Mouse (Mus musculus): ENCODE measurements around the gene Pitpnc1. TPM values are rescaled to one million over a fixed set of nuclear protein-coding genes. Genes with fewer than 3 reads are reported as not detected.

Pitpnc1 gene
- polyA plus RNA-seq, 1 experiment from 2014 or later, result 16.0 TPM

GRCm38 (mm10) chr11:107400826-107401225 is 69.7 kb downstream of the Pitpnc1 start:
- Histone ChIP-seq H3K4me3 (ENCODE audit: control insufficient read depth in 1 of 2, insufficient read depth in 1 of 2, low read depth in 1 of 2, low read length in 2 of 2) (no peak overlapping the region), H3K27me3 (ENCODE audit: control insufficient read depth, insufficient read depth, low read length) (no peaks in the 10 kb centered on the region), H3K27ac (replicated peaks in 1 of 2; ENCODE audit: control insufficient read depth in 1 of 2, insufficient read depth in 1 of 2, low read depth in 2 of 2, low read length in 2 of 2) (no peak overlapping the region), H3K36me3 (ENCODE audit: control insufficient read depth, insufficient read depth, low read length) (no peaks in the 10 kb centered on the region), H3K4me1 (ENCODE audit: control insufficient read depth in 2 of 2, insufficient read depth in 2 of 2, low read length in 2 of 2) (peaks cover 7 to 12% of the 10 kb centered on the region in 2 experiments), H3K9ac (ENCODE audit: low read length) (no peak overlapping the region), H3K9me3 (ENCODE audit: control insufficient read depth, low read length) (no peaks in the 10 kb centered on the region), H3K4me2 (ENCODE audit: low read length) (no peak overlapping the region)
- 70% methylated on average over 7 of the region's 7 CpGs for WGBS
- ATAC-seq (ENCODE audit: insufficient number of reproducible peaks, insufficient read depth, low FRiP score, low read depth), result no peak

DNA sequence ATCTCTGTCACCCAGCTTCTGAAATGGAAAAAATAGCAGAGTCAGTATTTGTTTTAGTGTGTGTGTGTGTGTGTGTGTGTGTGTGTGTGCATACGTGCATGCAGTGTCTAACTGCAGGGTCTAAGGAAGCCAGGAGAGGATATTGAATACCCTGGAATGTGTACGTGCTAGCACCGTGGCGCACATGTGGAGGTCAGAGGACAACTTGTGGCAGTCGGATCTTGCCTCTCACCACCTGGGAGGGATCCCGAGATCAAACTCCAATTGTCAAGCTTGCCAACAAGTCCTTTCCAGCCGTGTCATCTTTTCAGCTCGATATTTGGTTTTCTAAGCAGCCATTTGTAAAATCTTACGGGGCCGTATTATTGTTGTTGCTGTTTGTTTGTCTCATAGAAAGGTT is 70.5 kb downstream of the Pitpnc1 start:
- Histone ChIP-seq H3K27ac (replicated peaks in 1 of 2; ENCODE audit: control insufficient read depth in 1 of 2, insufficient read depth in 1 of 2, low read depth in 2 of 2, low read length in 2 of 2) (no peak overlapping the region), H3K4me2 (ENCODE audit: low read length) (no peak overlapping the region), H3K27me3 (ENCODE audit: control insufficient read depth, insufficient read depth, low read length) (no peaks in the 10 kb centered on the region), H3K9ac (ENCODE audit: low read length) (no peak overlapping the region), H3K9me3 (ENCODE audit: control insufficient read depth, low read length) (no peaks in the 10 kb centered on the region), H3K4me3 (ENCODE audit: control insufficient read depth in 1 of 2, insufficient read depth in 1 of 2, low read depth in 1 of 2, low read length in 2 of 2) (no peak overlapping the region), H3K4me1 (ENCODE audit: control insufficient read depth in 2 of 2, insufficient read depth in 2 of 2, low read length in 2 of 2) (peaks cover 7 to 12% of the 10 kb centered on the region in 2 experiments), H3K36me3 (ENCODE audit: control insufficient read depth, insufficient read depth, low read length) (no peaks in the 10 kb centered on the region)
- 80% methylated on average over 10 of the region's 10 CpGs for WGBS
- ATAC-seq (ENCODE audit: insufficient number of reproducible peaks, insufficient read depth, low FRiP score, low read depth), result no peak

GRCm38 (mm10) chr11:107397326-107397998 is 73.0 kb downstream of the Pitpnc1 start:
- Histone ChIP-seq H3K27ac (replicated peaks in 1 of 2; ENCODE audit: control insufficient read depth in 1 of 2, insufficient read depth in 1 of 2, low read depth in 2 of 2, low read length in 2 of 2) (0 out of 4 replicates have a peak overlapping the region, but pooled peaks have one; percentile 15 to 19), H3K9me3 (ENCODE audit: control insufficient read depth, low read length) (no peaks in the 10 kb centered on the region), H3K36me3 (ENCODE audit: control insufficient read depth, insufficient read depth, low read length) (no peaks in the 10 kb centered on the region), H3K4me2 (ENCODE audit: low read length) (no peak overlapping the region; the same call in 1 of the 2 replicates), H3K4me3 (ENCODE audit: control insufficient read depth in 1 of 2, insufficient read depth in 1 of 2, low read depth in 1 of 2, low read length in 2 of 2) (no peak overlapping the region), H3K27me3 (ENCODE audit: control insufficient read depth, insufficient read depth, low read length) (no peaks in the 10 kb centered on the region), H3K9ac (ENCODE audit: low read length) (no peak overlapping the region), H3K4me1 (ENCODE audit: control insufficient read depth in 2 of 2, insufficient read depth in 2 of 2, low read length in 2 of 2) (peaks cover 7 to 12% of the 10 kb centered on the region in 2 experiments)
- WGBS, result 51% methylated on average over 10 of the region's 10 CpGs
- ATAC-seq (ENCODE audit: insufficient number of reproducible peaks, insufficient read depth, low FRiP score, low read depth), result 0 out of 2 replicates have a peak, but pooled peaks have one; percentile 42

- Histone ChIP-seq H3K9me3 (ENCODE audit: control insufficient read depth, low read length) (no peaks in the 10 kb centered on the region), H3K27me3 (ENCODE audit: control insufficient read depth, insufficient read depth, low read length) (no peaks in the 10 kb centered on the region), H3K9ac (ENCODE audit: low read length) (no peak overlapping the region), H3K4me3 (ENCODE audit: control insufficient read depth in 1 of 2, insufficient read depth in 1 of 2, low read depth in 1 of 2, low read length in 2 of 2) (no peak overlapping the region), H3K27ac (replicated peaks in 1 of 2; ENCODE audit: control insufficient read depth in 1 of 2, insufficient read depth in 1 of 2, low read depth in 2 of 2, low read length in 2 of 2) (no peak overlapping the region), H3K36me3 (ENCODE audit: control insufficient read depth, insufficient read depth, low read length) (no peaks in the 10 kb centered on the region), H3K4me1 (ENCODE audit: control insufficient read depth in 2 of 2, insufficient read depth in 2 of 2, low read length in 2 of 2) (peaks cover 7 to 12% of the 10 kb centered on the region in 2 experiments), H3K4me2 (ENCODE audit: low read length) (no peak overlapping the region)
- 88% methylated on average over 3 of the region's 3 CpGs for WGBS
- ATAC-seq (ENCODE audit: insufficient number of reproducible peaks, insufficient read depth, low FRiP score, low read depth), result no peak
Observed at GRCm38 (mm10) chr11:107394245-107394644, 76.3 kb downstream of the Pitpnc1 start.

GRCm38 (mm10) chr11:107393828-107394165 is 76.7 kb downstream of the Pitpnc1 start:
- H3K36me3 ChIP-seq (ENCODE audit: control insufficient read depth, insufficient read depth, low read length), result no peaks in the 10 kb centered on the region
- H3K9me3 ChIP-seq (ENCODE audit: control insufficient read depth, low read length), result no peaks in the 10 kb centered on the region
- WGBS, result 88% methylated on average over 12 of the region's 12 CpGs
- peaks cover 7 to 12% of the 10 kb centered on the region in 2 experiments for H3K4me1 ChIP-seq (ENCODE audit: control insufficient read depth in 2 of 2, insufficient read depth in 2 of 2, low read length in 2 of 2)
- H3K4me3 ChIP-seq (ENCODE audit: control insufficient read depth in 1 of 2, insufficient read depth in 1 of 2, low read depth in 1 of 2, low read length in 2 of 2), result no peak overlapping the region
- H3K4me2 ChIP-seq (ENCODE audit: low read length), result no peak overlapping the region
- ATAC-seq (ENCODE audit: insufficient number of reproducible peaks, insufficient read depth, low FRiP score, low read depth), result no peak
- H3K27ac ChIP-seq (replicated peaks in 1 of 2; ENCODE audit: control insufficient read depth in 1 of 2, insufficient read depth in 1 of 2, low read depth in 2 of 2, low read length in 2 of 2), result no peak overlapping the region
- H3K9ac ChIP-seq (ENCODE audit: low read length), result no peak overlapping the region
- H3K27me3 ChIP-seq (ENCODE audit: control insufficient read depth, insufficient read depth, low read length), result no peaks in the 10 kb centered on the region

DNA sequence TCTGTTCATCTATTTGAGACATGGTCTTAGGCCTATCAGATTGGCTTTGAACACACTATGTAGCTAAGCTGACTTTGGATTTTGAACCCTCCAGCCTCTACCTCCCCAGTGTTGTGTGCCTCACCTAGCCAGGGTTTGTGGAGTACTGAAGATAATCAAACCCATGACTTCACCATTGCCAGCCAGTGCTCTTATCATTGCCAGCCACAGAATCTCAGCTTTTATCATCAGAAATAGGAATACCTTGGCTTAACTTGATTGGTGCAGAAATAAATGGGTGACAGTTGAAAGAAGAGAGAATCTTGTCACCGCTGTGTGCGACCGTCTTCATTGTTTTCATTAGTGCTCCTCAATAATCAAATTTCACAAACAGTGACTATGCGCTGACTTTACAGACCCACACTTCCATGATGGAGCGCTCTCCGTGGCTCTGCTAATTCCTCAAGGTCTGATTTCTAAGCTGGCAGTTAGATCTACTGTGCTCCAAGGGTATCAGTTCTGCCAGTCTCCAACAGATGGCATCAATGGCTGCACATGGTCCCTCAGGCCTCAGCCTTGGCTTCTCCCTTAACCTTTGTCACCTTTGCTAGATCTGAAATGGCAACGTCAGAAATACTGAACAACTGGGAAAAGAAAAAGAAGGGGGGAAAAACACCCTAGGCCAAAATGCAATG is 77.2 kb downstream of the Pitpnc1 start:
- H3K27ac ChIP-seq (replicated peaks in 1 of 2; ENCODE audit: control insufficient read depth in 1 of 2, insufficient read depth in 1 of 2, low read depth in 2 of 2, low read length in 2 of 2), result no peak overlapping the region
- H3K9ac ChIP-seq (ENCODE audit: low read length), result no peak overlapping the region
- 88% methylated on average over 7 of the region's 7 CpGs for WGBS
- H3K36me3 ChIP-seq (ENCODE audit: control insufficient read depth, insufficient read depth, low read length), result no peaks in the 10 kb centered on the region
- H3K4me2 ChIP-seq (ENCODE audit: low read length), result no peak overlapping the region
- H3K9me3 ChIP-seq (ENCODE audit: control insufficient read depth, low read length), result no peaks in the 10 kb centered on the region
- peaks cover 7 to 12% of the 10 kb centered on the region in 2 experiments for H3K4me1 ChIP-seq (ENCODE audit: control insufficient read depth in 2 of 2, insufficient read depth in 2 of 2, low read length in 2 of 2)
- H3K27me3 ChIP-seq (ENCODE audit: control insufficient read depth, insufficient read depth, low read length), result no peaks in the 10 kb centered on the region
- ATAC-seq (ENCODE audit: insufficient number of reproducible peaks, insufficient read depth, low FRiP score, low read depth), result no peak
- H3K4me3 ChIP-seq (ENCODE audit: control insufficient read depth in 1 of 2, insufficient read depth in 1 of 2, low read depth in 1 of 2, low read length in 2 of 2), result no peak overlapping the region

DNA sequence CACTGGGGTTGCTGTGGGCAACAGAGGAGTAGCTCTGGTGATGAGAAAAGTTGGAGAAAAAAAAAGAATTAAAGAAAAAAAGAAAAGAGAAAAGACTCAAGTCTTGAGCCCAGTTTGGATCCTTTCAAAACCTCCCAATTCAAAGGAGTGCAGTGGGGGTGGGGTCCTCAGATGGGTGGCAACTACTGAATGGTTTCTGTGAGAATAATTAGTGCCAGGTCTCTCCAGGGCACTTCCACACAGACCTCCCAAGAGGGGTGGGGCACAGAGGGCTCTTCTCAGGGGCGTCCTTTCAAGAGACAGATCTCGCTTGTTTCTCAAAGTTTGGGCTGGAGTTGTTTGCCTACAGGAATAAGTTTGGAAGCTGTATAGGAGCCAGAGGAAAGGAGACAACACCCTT is 80.0 kb downstream of the Pitpnc1 start:
- 76% methylated on average over 2 of the region's 2 CpGs for WGBS
- H3K36me3 ChIP-seq (ENCODE audit: control insufficient read depth, insufficient read depth, low read length), result no peaks in the 10 kb centered on the region

More for the DNA sequence above, 80.0 kb downstream of the Pitpnc1 start:
- Histone ChIP-seq H3K4me3 (ENCODE audit: control insufficient read depth in 1 of 2, insufficient read depth in 1 of 2, low read depth in 1 of 2, low read length in 2 of 2) (no peak overlapping the region), H3K9me3 (ENCODE audit: control insufficient read depth, low read length) (no peaks in the 10 kb centered on the region), H3K27me3 (ENCODE audit: control insufficient read depth, insufficient read depth, low read length) (no peaks in the 10 kb centered on the region), H3K4me2 (ENCODE audit: low read length) (no peak overlapping the region), H3K27ac (replicated peaks in 1 of 2; ENCODE audit: control insufficient read depth in 1 of 2, insufficient read depth in 1 of 2, low read depth in 2 of 2, low read length in 2 of 2) (no peak overlapping the region), H3K9ac (ENCODE audit: low read length) (no peak overlapping the region), H3K4me1 (ENCODE audit: control insufficient read depth in 2 of 2, insufficient read depth in 2 of 2, low read length in 2 of 2) (peaks cover 0 to 2% of the 10 kb centered on the region in 2 experiments; a peak in 1 of 4 replicates)
- ATAC-seq (ENCODE audit: insufficient number of reproducible peaks, insufficient read depth, low FRiP score, low read depth), result no peak
